Mouse (Mus musculus): ENCODE results near the gene Tube1. TPM values are rescaled to one million over a fixed set of nuclear protein-coding genes. Genes with fewer than 3 reads are reported as not detected.

The Tube1 gene
- polyA plus RNA-seq (2014; fragmentation: Nextera tagmentation; extraction: Ambion mirVana) = 26.7 and 27.0 TPM in 2 replicates

DNA sequence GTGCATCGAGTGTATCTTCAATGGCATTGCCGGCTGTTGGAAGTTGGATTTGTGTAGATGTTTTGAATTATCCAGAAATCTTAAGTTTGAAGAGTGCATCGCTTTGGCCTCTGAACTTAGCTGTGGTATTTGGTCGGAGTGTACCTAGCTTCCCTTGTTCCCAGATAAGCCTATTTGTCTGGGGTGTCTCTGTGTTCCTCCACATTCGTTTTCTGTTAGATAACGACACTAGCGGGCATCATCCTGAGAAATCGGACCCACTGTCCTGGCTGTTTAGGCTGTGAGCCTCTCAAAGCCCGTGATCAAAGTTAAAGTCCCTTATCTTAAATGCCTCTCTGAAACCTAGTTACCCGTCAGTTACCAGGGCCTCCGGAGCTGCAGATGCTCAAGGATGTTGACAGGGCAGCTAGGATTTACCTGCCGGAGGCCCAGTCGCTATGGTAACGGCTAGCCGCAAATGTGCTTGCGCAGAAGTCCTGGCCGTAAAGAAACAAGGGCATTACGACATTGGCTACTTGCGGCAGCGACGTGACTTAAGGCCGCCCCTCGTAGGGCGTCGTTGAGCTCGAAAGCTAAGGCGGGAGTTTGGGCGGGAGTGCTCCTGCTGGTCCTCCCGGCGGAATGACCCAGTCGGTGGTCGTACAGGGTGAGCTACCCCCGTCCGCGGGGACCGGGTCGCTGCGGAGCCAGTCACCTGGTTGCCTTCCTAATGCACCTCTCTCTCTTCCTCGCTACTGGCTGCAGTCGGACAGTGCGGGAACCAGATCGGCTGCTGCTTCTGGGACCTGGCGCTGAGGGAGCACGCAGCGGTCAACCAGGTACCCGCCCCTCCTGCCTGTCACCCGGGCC lies at the start of gene Tube1, which contains the start of gene Fam229b:
Tube1 (plus strand) TSS at position 515 of the 849 bp plus-strand sequence.
Fam229b (minus strand) TSS at position 453 of the 849 bp plus-strand sequence.
- Histone ChIP-seq H3K4me2 (ENCODE audit: low read depth, severe bottlenecking) (peak within 1 kb of the TSS; percentile 74), H3K9ac (ENCODE audit: low read length) (peak within 1 kb of the TSS; percentile 72), H3K27me3 (ENCODE audit: control insufficient read depth, insufficient read depth, low read length) (no peaks in the 10 kb centered on the region), H3K36me3 (ENCODE audit: control insufficient read depth, insufficient read depth, low read length) (no peaks in the 10 kb centered on the region; the same call in 1 of the 2 replicates), H3K4me3 (ENCODE audit: low read depth, low read length) (peak within 1 kb of the TSS; percentile 68), H3K9me3 (ENCODE audit: control insufficient read depth, low read length) (no peaks in the 10 kb centered on the region), H3K4me1 (ENCODE audit: control insufficient read depth, insufficient read depth, low read length) (no peaks in the 10 kb centered on the region), H3K27ac (replicated peaks; ENCODE audit: low read depth, low read length) (no peak within 1 kb of the TSS)
- WGBS = 5% methylated on average over 47 of the region's 47 CpGs
- DNase-seq (ENCODE audit: low spot score) = peak; percentile 90
- ATAC-seq (ENCODE audit: insufficient number of reproducible peaks, low FRiP score, low TSS enrichment, low read depth) = peak; percentile 88

DNA sequence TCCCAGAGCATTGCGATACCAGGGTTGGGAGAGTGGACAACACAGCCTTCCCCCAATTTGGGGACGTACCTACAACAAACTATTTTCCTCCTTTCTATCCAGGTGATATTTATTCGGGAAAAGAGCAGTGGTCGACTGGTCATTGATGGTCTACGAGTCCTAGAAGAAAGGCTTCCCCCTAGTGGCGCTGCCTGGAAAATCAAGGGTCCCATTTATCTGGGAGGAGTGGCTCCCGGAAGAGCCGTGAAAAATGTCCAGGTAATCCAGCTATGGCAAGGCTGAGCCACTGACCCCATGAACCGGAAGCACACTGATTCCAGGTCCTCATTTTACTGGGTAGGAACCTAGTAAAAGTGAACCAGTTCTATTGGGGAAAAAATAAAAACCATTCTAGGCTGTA lies 36.8 kb upstream of the Tube1 start:
- Histone ChIP-seq H3K4me2 (ENCODE audit: low read depth, severe bottlenecking) (no peak overlapping the region), H3K4me3 (ENCODE audit: low read depth, low read length) (no peak overlapping the region), H3K4me1 (ENCODE audit: control insufficient read depth, insufficient read depth, low read length) (no peaks in the 10 kb centered on the region), H3K36me3 (ENCODE audit: control insufficient read depth, insufficient read depth, low read length) (no peaks in the 10 kb centered on the region), H3K9ac (ENCODE audit: low read length) (no peak overlapping the region), H3K27me3 (ENCODE audit: control insufficient read depth, insufficient read depth, low read length) (no peaks in the 10 kb centered on the region), H3K27ac (replicated peaks; ENCODE audit: low read depth, low read length) (no peak overlapping the region), H3K9me3 (ENCODE audit: control insufficient read depth, low read length) (no peaks in the 10 kb centered on the region)
- WGBS = 91% methylated on average over 9 of the region's 9 CpGs
- ATAC-seq (ENCODE audit: insufficient number of reproducible peaks, low FRiP score, low TSS enrichment, low read depth) (no peak), DNase-seq (ENCODE audit: low spot score) (peak; percentile 49)

DNA sequence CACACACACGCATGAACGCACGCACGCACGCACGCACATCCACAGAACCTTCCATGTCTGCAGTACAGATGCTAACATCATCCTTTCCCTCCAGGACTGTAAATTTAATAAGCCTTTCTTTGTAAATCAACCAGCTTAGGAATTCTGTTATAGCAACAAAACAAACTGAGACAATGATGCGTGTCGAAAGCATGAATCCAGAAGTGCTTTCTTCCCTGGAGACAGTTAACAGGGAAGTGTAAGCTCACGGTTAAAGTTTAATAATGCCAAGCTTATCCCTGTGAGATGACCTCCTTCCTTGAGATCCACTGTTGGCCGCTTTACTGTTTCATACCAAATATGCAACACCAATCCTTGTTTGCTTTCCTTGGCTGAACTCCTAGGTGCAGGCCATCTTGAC lies 35.0 kb upstream of the Tube1 start:
- Histone ChIP-seq H3K36me3 (ENCODE audit: control insufficient read depth, insufficient read depth, low read length) (no peaks in the 10 kb centered on the region), H3K4me3 (ENCODE audit: low read depth, low read length) (no peak overlapping the region), H3K27me3 (ENCODE audit: control insufficient read depth, insufficient read depth, low read length) (no peaks in the 10 kb centered on the region), H3K4me2 (ENCODE audit: low read depth, severe bottlenecking) (no peak overlapping the region), H3K4me1 (ENCODE audit: control insufficient read depth, insufficient read depth, low read length) (no peaks in the 10 kb centered on the region), H3K9me3 (ENCODE audit: control insufficient read depth, low read length) (no peaks in the 10 kb centered on the region), H3K27ac (replicated peaks; ENCODE audit: low read depth, low read length) (no peak overlapping the region), H3K9ac (ENCODE audit: low read length) (no peak overlapping the region)
- ATAC-seq (ENCODE audit: insufficient number of reproducible peaks, low FRiP score, low TSS enrichment, low read depth) (no peak), DNase-seq (ENCODE audit: low spot score) (no peak)
- 97% methylated on average over 10 of the region's 10 CpGs for WGBS

DNA sequence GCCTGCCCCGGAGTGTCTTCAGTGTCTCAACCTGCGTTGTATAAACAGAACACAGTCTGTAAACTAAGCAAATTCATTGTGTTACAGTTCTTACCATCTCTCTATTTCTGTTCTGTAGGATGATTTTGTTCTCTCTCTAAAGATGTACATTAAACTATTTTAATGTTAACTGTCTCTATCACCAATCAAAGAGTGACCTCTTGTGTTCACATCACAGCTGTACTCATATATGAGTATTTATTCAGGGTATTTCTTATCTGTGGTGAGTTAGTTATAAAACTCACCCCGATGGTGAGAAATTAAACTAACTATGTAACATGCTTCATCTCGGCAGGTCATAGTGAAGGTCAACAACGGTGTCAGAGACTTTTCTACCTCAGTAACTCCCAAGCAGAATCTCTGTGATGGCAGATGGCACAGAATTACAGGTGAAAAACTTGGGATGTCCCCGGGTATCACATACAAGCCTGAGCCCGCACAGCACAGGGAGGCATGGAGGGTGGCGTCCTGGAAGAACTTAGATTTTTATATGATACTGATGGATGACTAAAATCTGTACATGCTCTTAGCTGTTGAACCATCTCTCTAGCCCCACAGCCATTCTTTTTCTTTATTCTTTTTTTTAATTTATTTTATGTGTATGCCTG lies 28.9 kb upstream of the Tube1 start:
- Histone ChIP-seq H3K9ac (ENCODE audit: low read length) (no peak overlapping the region), H3K27ac (replicated peaks; ENCODE audit: low read depth, low read length) (no peak overlapping the region), H3K4me2 (ENCODE audit: low read depth, severe bottlenecking) (no peak overlapping the region), H3K9me3 (ENCODE audit: control insufficient read depth, low read length) (no peaks in the 10 kb centered on the region), H3K27me3 (ENCODE audit: control insufficient read depth, insufficient read depth, low read length) (no peaks in the 10 kb centered on the region), H3K4me3 (ENCODE audit: low read depth, low read length) (no peak overlapping the region), H3K4me1 (ENCODE audit: control insufficient read depth, insufficient read depth, low read length) (no peaks in the 10 kb centered on the region), H3K36me3 (ENCODE audit: control insufficient read depth, insufficient read depth, low read length) (no peaks in the 10 kb centered on the region)
- WGBS = 90% methylated on average over 8 of the region's 8 CpGs
- DNase-seq (ENCODE audit: low spot score) (no peak), ATAC-seq (ENCODE audit: insufficient number of reproducible peaks, low FRiP score, low TSS enrichment, low read depth) (no peak)

DNA sequence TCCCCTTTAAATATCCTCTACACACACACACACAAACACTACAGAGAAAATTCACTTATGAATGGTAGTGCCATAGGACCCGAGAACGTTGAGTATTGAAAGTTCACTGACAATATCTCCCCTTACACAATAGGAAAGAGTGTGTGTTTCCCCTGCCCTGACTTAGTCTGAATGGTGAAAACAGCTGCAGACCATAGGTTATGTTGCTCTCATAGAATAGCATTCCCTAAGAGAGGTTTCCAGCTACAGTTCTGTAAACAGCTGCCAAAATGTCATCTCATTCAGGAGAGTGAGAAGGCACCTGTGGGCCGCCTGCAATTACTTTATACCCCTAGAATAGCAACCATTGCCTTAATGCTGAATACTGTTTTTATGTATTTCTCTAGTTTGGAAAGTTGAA lies 27.4 kb upstream of the Tube1 start:
- H3K9ac ChIP-seq (ENCODE audit: low read length) = no peak overlapping the region
- DNase-seq (ENCODE audit: low spot score) = no peak
- no peaks in the 10 kb centered on the region for H3K9me3 ChIP-seq (ENCODE audit: control insufficient read depth, low read length)
- no peak for ATAC-seq (ENCODE audit: insufficient number of reproducible peaks, low FRiP score, low TSS enrichment, low read depth)
- no peaks in the 10 kb centered on the region for H3K4me1 ChIP-seq (ENCODE audit: control insufficient read depth, insufficient read depth, low read length)
- no peaks in the 10 kb centered on the region for H3K36me3 ChIP-seq (ENCODE audit: control insufficient read depth, insufficient read depth, low read length)
- WGBS = 68% methylated on average over 3 of the region's 3 CpGs
- no peak overlapping the region for H3K4me3 ChIP-seq (ENCODE audit: low read depth, low read length)
- no peak overlapping the region for H3K27ac ChIP-seq (replicated peaks; ENCODE audit: low read depth, low read length)
- H3K27me3 ChIP-seq (ENCODE audit: control insufficient read depth, insufficient read depth, low read length) = no peaks in the 10 kb centered on the region
- H3K4me2 ChIP-seq (ENCODE audit: low read depth, severe bottlenecking) = no peak overlapping the region

DNA sequence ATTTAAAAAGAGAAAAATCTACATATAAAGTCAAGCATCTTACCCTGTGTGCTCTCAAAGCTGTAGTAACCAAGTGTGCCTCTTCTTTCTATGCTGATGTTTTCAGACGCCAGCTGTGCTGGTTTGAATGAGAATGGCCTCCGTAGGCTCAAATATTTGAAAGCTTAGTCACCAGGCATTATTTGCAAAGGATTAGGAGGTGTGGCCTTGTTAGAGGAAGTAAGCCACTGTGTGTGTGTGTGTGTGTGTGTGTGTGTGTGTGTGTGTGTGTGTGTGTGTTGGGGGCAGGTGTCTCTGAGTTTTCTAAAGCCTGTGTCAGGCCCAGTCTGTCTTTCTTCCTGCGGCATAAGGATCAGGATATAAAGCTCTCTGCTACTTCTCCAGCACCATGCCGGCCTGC lies 26.8 kb upstream of the Tube1 start:
- 72% methylated on average over 4 of the region's 4 CpGs for WGBS
- no peaks in the 10 kb centered on the region for H3K9me3 ChIP-seq (ENCODE audit: control insufficient read depth, low read length)
- H3K36me3 ChIP-seq (ENCODE audit: control insufficient read depth, insufficient read depth, low read length) = no peaks in the 10 kb centered on the region
- H3K27ac ChIP-seq (replicated peaks; ENCODE audit: low read depth, low read length) = no peak overlapping the region
- H3K4me1 ChIP-seq (ENCODE audit: control insufficient read depth, insufficient read depth, low read length) = no peaks in the 10 kb centered on the region
- no peak for ATAC-seq (ENCODE audit: insufficient number of reproducible peaks, low FRiP score, low TSS enrichment, low read depth)
- no peak overlapping the region for H3K4me3 ChIP-seq (ENCODE audit: low read depth, low read length)
- H3K4me2 ChIP-seq (ENCODE audit: low read depth, severe bottlenecking) = no peak overlapping the region
- no peak for DNase-seq (ENCODE audit: low spot score)
- H3K27me3 ChIP-seq (ENCODE audit: control insufficient read depth, insufficient read depth, low read length) = no peaks in the 10 kb centered on the region
- H3K9ac ChIP-seq (ENCODE audit: low read length) = no peak overlapping the region

DNA sequence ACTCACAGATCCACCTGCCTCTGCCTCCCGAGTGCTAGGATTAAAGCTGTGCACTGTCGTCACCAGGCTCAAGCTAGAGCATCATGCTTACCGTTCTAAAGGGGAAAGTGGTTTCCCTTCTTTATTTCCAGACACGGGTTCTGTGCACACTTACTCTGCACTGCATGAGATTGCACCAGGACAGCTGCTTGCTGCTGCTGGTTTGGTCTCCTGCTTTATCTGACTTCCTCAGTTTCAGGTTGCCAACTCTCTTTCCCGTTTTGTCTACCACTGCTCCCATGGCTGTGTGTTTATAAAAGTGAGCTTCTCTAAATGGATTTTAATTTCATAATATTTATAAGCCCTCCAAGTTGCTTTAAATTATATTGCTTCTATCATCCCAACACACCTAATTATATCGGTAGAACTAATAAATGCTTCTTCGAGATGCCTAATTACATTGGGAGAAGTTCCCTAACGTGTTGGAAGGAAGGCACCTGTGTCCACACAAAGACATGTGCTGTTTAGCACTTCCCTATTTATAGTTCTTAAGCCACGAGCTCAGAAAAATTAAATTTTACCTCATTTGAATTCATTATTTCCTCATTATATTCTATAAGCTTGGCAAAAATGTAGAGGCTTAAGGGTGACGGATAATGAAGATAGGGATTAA lies 24.8 kb upstream of the Tube1 start:
- no peak overlapping the region for H3K27ac ChIP-seq (replicated peaks; ENCODE audit: low read depth, low read length)
- H3K27me3 ChIP-seq (ENCODE audit: control insufficient read depth, insufficient read depth, low read length) = no peaks in the 10 kb centered on the region
- H3K4me2 ChIP-seq (ENCODE audit: low read depth, severe bottlenecking) = no peak overlapping the region
- ATAC-seq (ENCODE audit: insufficient number of reproducible peaks, low FRiP score, low TSS enrichment, low read depth) (no peak), DNase-seq (ENCODE audit: low spot score) (no peak)
- no peaks in the 10 kb centered on the region for H3K9me3 ChIP-seq (ENCODE audit: control insufficient read depth, low read length)
- H3K36me3 ChIP-seq (ENCODE audit: control insufficient read depth, insufficient read depth, low read length) = no peaks in the 10 kb centered on the region
- 76% methylated on average over 10 of the region's 10 CpGs for WGBS
- H3K4me3 ChIP-seq (ENCODE audit: low read depth, low read length) = no peak overlapping the region
- no peak overlapping the region for H3K9ac ChIP-seq (ENCODE audit: low read length)
- H3K4me1 ChIP-seq (ENCODE audit: control insufficient read depth, insufficient read depth, low read length) = no peaks in the 10 kb centered on the region

DNA sequence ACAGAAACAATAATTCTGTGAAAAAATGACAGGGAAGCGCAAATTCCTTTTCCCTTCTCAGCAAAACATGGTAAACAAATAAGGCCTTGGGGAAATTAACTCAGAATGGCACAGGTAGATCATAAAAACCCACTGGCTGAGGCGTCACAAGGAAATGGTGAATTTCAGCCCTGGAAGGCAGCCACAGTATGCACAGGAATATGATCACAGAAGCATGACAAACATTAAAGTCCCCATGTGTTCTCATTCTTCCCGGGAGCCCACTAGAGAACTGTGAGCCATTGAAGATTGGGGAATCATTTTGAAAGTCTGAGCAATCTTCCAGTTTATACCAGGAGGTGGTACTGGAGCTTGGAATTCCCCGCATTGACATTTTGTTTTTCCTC lies 24.3 kb upstream of the Tube1 start:
- no peaks in the 10 kb centered on the region for H3K27me3 ChIP-seq (ENCODE audit: control insufficient read depth, insufficient read depth, low read length)
- H3K27ac ChIP-seq (replicated peaks; ENCODE audit: low read depth, low read length) = no peak overlapping the region
- H3K4me2 ChIP-seq (ENCODE audit: low read depth, severe bottlenecking) = no peak overlapping the region
- no peak overlapping the region for H3K9ac ChIP-seq (ENCODE audit: low read length)
- no peaks in the 10 kb centered on the region for H3K9me3 ChIP-seq (ENCODE audit: control insufficient read depth, low read length)
- WGBS = 69% methylated on average over 4 of the region's 4 CpGs
- H3K36me3 ChIP-seq (ENCODE audit: control insufficient read depth, insufficient read depth, low read length) = no peaks in the 10 kb centered on the region
- H3K4me1 ChIP-seq (ENCODE audit: control insufficient read depth, insufficient read depth, low read length) = no peaks in the 10 kb centered on the region
- no peak for DNase-seq (ENCODE audit: low spot score)
- no peak overlapping the region for H3K4me3 ChIP-seq (ENCODE audit: low read depth, low read length)
- ATAC-seq (ENCODE audit: insufficient number of reproducible peaks, low FRiP score, low TSS enrichment, low read depth) = no peak
